Mouse (Mus musculus) lung, postnatal 14 days (tissue): Measurements from ENCODE around the gene Zfp182.

ENCODE experiments used
- DNase-seq: peaks from one replicate; pipeline ENCODE4 v3.0.0; 2021

The Zfp182 gene

GRCm38 (mm10) chrX:21061866-21062543 is at the start of gene Zfp182:
Gene Zfp182 (minus strand): TSS chrX:21062316.
- DNase-seq, result peak; percentile 80

- no peak for DNase-seq
Measured at GRCm38 (mm10) chrX:21089867-21090239, 27.7 kb upstream of the Zfp182 start.

GRCm38 (mm10) chrX:21088983-21089866 is 27.1 kb upstream of the Zfp182 start, which contains the start of gene Zfp300:
Gene Zfp300 (minus strand): TSS chrX:21089527.
- peak; percentile 65 for DNase-seq

DNA sequence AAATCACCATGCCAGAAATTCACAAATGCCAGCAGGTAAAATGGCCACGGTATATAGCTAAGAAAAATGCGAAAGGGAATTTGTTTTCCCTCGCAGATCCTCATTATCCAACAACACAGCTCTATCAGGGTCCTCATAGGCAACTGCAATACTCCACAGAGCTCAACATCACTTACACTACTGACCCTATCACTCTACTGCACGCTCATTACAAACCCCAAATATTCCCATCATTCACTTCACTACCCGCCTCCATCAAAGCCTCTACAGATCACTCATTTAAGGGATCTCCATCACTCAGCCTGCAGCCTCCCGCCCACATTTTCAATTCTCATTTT is 26.5 kb upstream of the Zfp182 start:
- DNase-seq, result no peak

DNA sequence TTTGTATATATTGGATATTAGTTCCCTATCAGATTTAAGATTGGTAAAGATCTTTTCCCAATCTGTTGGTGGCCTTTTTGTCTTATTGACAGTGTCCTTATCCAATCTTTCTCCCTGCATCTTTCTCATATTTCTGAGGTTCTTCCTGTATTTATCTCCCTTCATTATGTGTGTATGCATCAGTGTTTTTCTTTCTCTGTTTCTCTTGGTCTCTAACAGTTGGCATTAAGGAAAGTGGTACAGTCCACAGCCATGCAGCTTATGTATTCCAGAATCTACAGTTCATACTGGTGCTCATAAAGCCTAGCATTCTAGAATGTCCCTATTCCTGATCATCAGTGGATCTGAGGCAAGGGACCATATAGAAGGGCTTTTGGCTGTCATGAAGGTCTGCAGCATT is 6.0 kb upstream of the Zfp182 start, which contains the start of gene Spaca5:
Spaca5 (plus strand) TSS at position 301 of the 400 bp plus-strand sequence.
- DNase-seq, result no peak

DNA sequence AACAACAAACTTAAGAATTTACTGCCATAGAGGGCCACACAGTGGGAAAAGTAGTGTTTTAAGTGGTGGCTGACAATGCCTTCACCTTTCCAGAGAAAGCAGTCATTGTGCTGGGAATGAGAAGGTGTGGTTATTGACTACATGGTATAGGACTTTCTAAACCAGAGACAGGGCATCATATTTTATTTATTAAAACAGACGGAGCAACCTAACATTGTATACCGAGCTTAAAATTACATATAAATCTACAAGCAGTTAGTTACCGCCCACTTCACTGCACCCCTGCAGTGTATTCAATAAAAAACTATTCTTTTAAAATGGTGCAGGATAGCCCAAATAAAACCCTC is 401 bp upstream of the Zfp182 start:
- no peak for DNase-seq

- no peak for DNase-seq
Measured at GRCm38 (mm10) chrX:21061460-21061859, 656 bp downstream of the Zfp182 start.

DNA sequence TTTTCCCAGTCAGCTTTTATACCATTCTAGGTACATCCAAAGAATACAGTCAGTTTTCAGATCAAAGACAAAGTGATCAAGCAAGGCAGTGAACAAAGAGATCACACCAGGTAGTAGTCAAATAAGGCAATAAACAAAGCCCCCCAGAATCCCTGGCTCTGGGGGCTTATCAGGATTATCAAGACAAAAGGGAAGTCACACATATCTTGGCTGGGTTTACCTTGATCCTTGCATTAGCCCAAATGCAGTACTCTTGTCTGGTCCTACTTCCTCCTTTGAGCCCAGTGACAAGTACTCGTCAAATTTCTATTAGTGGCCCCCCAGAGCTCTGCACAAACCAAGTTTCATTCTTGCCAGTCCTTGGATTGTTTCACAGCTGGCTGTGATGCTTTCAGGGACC is 81.2 kb downstream of the Zfp182 start:
- no peak for DNase-seq
